Mouse (Mus musculus): ENCODE results near the gene Dlg3. TPM values are rescaled to one million over a fixed set of nuclear protein-coding genes. Genes with fewer than 3 reads are reported as not detected.

Dlg3 gene
- polyA plus RNA-seq, 1 experiment from 2014 or later: 2.4 TPM

Other genes with a start within 250 kb of the Dlg3 start
- not detected in 2 replicates for gene Dgat2l6, start 242.9 kb upstream of the Dlg3 start, polyA plus RNA-seq (2015; fragmentation: Nextera tagmentation; extraction: Ambion mirVana)
- gene Awat1, start 195.5 kb upstream of the Dlg3 start, polyA plus RNA-seq (2015; fragmentation: Nextera tagmentation; extraction: Ambion mirVana): not detected in 2 replicates
- gene P2ry4, start 172.9 kb upstream of the Dlg3 start, polyA plus RNA-seq (2015; fragmentation: Nextera tagmentation; extraction: Ambion mirVana): 0.05 TPM in 1 of 2 replicates, not detected in the other
- gene Arr3, start 162.2 kb upstream of the Dlg3 start, polyA plus RNA-seq (2015; fragmentation: Nextera tagmentation; extraction: Ambion mirVana): 1.2 and 1.3 TPM in 2 replicates
- 22.9 and 23.5 TPM in 2 replicates for gene Kif4, start 142.0 kb upstream of the Dlg3 start, polyA plus RNA-seq (2015; fragmentation: Nextera tagmentation; extraction: Ambion mirVana)
- gene Pdzd11, start 141.2 kb upstream of the Dlg3 start, polyA plus RNA-seq (2015; fragmentation: Nextera tagmentation; extraction: Ambion mirVana): 88.9 and 100 TPM in 2 replicates
- gene Gdpd2, start 37.8 kb upstream of the Dlg3 start, polyA plus RNA-seq (2015; fragmentation: Nextera tagmentation; extraction: Ambion mirVana): 0.76 and 0.94 TPM in 2 replicates